Mouse (Mus musculus): ENCODE measurements around the gene Hoxa10. TPM values are rescaled to one million over a fixed set of nuclear protein-coding genes. Genes with fewer than 3 reads are reported as not detected.

Gene Hoxa10
- polyA plus RNA-seq (2015; fragmentation: Nextera tagmentation; extraction: Ambion mirVana): 0.07 and 0.08 TPM in 2 replicates

DNA sequence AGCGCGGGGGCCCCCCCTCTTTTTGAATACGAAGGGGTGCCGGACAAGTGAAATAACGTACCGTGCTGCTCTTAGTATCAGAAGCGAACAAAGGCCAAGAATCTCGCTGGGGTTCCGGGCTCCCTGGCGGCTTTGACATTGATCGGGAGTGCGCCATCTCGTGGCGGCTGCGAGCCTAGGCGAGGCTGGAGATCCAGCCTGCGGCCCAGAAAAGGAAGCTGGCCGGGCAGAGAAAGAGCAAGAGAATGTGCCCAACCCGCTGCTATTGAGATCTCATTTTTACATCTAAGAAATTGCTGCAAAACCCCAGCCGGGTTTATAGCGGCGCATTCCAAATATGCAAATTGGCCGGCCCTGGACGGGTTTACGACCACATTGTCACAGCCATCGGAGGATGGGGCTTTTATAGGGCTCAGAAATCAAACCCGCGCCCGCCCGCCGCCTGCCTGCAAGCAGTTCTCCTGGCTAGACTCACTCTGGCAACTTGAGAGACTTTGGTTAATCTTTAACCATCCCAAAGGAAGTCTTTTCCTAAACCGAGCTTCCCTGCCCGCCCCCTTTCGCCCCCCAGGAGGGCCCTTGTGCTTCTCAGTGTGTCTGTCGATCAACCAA lies at the start of gene Hoxa10:
TSS of gene Hoxa10 (minus strand) at position 466 of the 612 bp plus-strand sequence.
- no peaks in the 10 kb centered on the region for H3K36me3 ChIP-seq (replicated peaks)
- H3K9ac ChIP-seq: no peak within 1 kb of the TSS
- H3K4me1 ChIP-seq (replicated peaks): no peaks in the 10 kb centered on the region
- H3K9me3 ChIP-seq (replicated peaks): no peaks in the 10 kb centered on the region
- no peak within 1 kb of the TSS for H3K4me3 ChIP-seq (replicated peaks)
- ATAC-seq (ENCODE audit: insufficient read depth): no peak
- 1% methylated on average over 35 of the region's 35 CpGs for WGBS (ENCODE audit: insufficient replicate concordance)
- peak within 1 kb of the TSS; percentile 23; the same call in 1 of the 2 replicates for H3K4me2 ChIP-seq
- H3K27me3 ChIP-seq: peaks cover 100% of the 10 kb centered on the region
- no peak within 1 kb of the TSS for H3K27ac ChIP-seq (replicated peaks)

DNA sequence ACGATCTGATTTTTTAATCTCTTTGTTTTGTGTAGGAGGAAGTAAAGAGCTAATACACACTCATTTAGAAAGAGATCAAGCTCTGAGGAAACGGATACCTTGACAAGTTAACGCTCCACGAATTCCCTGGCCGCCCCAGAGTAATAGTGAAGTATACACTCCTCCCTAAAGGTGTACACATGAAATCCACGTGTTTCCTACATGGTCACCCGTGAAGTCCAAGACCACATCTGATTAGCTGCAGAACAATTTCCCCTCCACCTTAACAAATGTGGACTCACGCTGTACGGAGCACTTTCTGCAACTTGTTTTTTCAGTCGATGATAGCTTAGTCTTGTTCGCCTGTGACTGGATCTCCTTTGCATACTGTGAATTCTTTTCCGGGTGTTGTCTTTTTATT lies 49.5 kb upstream of the Hoxa10 start:
- Histone ChIP-seq H3K27ac (replicated peaks) (no peak overlapping the region), H3K36me3 (replicated peaks) (no peaks in the 10 kb centered on the region), H3K4me1 (replicated peaks) (no peaks in the 10 kb centered on the region), H3K4me2 (no peak overlapping the region), H3K4me3 (replicated peaks) (no peak overlapping the region), H3K9ac (no peak overlapping the region), H3K27me3 (peaks cover 70% of the 10 kb centered on the region), H3K9me3 (replicated peaks) (no peaks in the 10 kb centered on the region)
- no peak for ATAC-seq (ENCODE audit: insufficient read depth)
- 13% methylated on average over 12 of the region's 12 CpGs for WGBS (ENCODE audit: insufficient replicate concordance)

DNA sequence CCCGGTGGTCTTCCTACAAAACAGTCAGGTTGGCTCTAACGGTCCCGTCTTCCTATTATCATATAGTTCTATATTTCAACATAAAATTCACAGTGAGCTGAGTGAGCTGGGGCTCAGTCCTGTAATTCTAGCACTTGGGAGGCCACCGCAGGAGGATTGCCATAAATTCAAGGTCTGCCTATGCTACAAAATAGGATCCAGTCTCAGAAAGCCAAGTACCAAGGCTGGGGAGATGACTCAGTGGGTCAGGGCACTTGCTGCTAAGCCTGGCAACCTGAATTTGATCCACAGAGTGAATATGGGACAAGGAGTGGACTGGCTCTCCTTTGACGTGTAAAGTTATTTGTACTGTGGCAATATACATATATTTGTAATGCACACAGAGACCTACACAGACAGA lies 43.2 kb upstream of the Hoxa10 start:
- H3K4me2 ChIP-seq: no peak overlapping the region
- WGBS (ENCODE audit: insufficient replicate concordance): 71% methylated on average over 5 of the region's 5 CpGs
- no peak overlapping the region for H3K4me3 ChIP-seq (replicated peaks)
- H3K27me3 ChIP-seq: peaks cover 31% of the 10 kb centered on the region
- H3K4me1 ChIP-seq (replicated peaks): no peaks in the 10 kb centered on the region
- no peak overlapping the region for H3K9ac ChIP-seq
- H3K27ac ChIP-seq (replicated peaks): no peak overlapping the region
- H3K36me3 ChIP-seq (replicated peaks): no peaks in the 10 kb centered on the region
- no peaks in the 10 kb centered on the region for H3K9me3 ChIP-seq (replicated peaks)
- no peak for ATAC-seq (ENCODE audit: insufficient read depth)

DNA sequence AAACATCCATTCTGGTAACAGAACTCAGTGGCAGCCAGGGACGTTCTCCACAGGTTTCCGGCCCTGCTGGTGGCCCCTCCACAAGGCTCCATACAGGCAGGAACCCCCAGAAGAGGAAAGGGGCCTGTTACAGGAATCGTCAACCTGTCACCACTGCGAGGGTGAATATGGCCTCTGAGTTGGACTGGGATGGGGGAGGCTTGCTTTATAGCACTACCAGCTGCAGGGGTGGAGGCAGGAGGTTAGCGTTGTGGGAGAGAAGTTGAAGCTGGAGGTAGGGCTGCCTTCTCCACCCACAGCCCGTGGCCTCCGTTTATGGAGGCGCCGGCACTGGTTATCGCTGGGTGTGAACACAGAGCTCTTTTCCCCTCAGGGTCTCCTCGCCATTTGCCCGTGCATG lies 40.4 kb upstream of the Hoxa10 start:
- no peak overlapping the region for H3K9ac ChIP-seq
- no peaks in the 10 kb centered on the region for H3K9me3 ChIP-seq (replicated peaks)
- H3K4me1 ChIP-seq (replicated peaks): no peaks in the 10 kb centered on the region
- H3K4me3 ChIP-seq (replicated peaks): no peak overlapping the region
- no peaks in the 10 kb centered on the region for H3K36me3 ChIP-seq (replicated peaks)
- no peak for ATAC-seq (ENCODE audit: insufficient read depth)
- H3K27ac ChIP-seq (replicated peaks): no peak overlapping the region
- peaks cover 39% of the 10 kb centered on the region for H3K27me3 ChIP-seq
- 36% methylated on average over 12 of the region's 12 CpGs for WGBS (ENCODE audit: insufficient replicate concordance)
- H3K4me2 ChIP-seq: no peak overlapping the region

DNA sequence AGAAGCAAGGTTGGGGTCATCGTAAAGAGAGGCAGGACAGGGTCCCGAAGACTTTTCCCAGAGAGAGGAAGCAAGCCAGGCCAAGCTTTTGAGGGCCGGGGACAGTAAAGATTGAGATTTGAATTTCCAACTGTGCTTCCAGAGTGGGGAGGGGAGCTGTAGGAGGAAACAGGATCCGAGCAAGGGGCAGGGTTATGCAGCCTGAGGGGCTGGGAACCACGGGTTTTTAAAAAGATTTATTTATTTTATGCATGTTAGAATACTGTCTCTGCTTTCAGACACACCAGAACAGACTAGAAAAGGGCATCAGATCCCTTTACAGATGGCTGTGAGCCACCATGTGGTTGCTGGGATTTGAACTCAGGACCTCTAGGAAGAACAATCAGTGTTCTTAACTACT lies 36.3 kb upstream of the Hoxa10 start:
- Histone ChIP-seq H3K4me1 (replicated peaks) (no peaks in the 10 kb centered on the region), H3K9ac (no peak overlapping the region), H3K9me3 (replicated peaks) (no peaks in the 10 kb centered on the region), H3K27ac (replicated peaks) (no peak overlapping the region), H3K4me3 (replicated peaks) (no peak overlapping the region), H3K27me3 (peaks cover 74% of the 10 kb centered on the region), H3K4me2 (no peak overlapping the region), H3K36me3 (replicated peaks) (no peaks in the 10 kb centered on the region)
- WGBS (ENCODE audit: insufficient replicate concordance): 15% methylated on average over 5 of the region's 5 CpGs
- ATAC-seq (ENCODE audit: insufficient read depth): no peak

DNA sequence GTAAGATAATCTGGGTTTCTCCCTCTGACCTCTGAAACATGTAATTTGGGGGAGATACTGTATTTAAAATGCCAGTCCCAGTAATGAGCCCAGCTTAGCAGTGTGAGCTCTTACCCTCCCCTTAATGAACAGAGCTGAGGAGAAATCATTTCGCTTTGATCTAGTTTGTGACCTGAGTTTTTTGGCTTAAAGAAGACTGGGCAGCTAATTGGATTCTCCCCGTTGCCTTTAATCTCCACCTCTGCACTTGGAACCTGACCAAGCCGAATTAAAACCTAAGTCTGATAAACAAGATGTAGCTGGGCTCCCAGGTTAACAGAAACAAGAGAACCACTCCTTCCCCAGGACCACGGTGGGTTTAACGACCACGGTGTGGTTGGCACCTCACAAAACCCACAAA lies 35.7 kb upstream of the Hoxa10 start:
- no peaks in the 10 kb centered on the region for H3K36me3 ChIP-seq (replicated peaks)
- no peak for ATAC-seq (ENCODE audit: insufficient read depth)
- WGBS (ENCODE audit: insufficient replicate concordance): 7% methylated on average over 6 of the region's 6 CpGs
- H3K9ac ChIP-seq: no peak overlapping the region
- H3K9me3 ChIP-seq (replicated peaks): no peaks in the 10 kb centered on the region
- no peak overlapping the region for H3K4me3 ChIP-seq (replicated peaks)
- H3K4me1 ChIP-seq (replicated peaks): no peaks in the 10 kb centered on the region
- H3K27me3 ChIP-seq: peaks cover 78% of the 10 kb centered on the region
- H3K4me2 ChIP-seq: no peak overlapping the region
- no peak overlapping the region for H3K27ac ChIP-seq (replicated peaks)

DNA sequence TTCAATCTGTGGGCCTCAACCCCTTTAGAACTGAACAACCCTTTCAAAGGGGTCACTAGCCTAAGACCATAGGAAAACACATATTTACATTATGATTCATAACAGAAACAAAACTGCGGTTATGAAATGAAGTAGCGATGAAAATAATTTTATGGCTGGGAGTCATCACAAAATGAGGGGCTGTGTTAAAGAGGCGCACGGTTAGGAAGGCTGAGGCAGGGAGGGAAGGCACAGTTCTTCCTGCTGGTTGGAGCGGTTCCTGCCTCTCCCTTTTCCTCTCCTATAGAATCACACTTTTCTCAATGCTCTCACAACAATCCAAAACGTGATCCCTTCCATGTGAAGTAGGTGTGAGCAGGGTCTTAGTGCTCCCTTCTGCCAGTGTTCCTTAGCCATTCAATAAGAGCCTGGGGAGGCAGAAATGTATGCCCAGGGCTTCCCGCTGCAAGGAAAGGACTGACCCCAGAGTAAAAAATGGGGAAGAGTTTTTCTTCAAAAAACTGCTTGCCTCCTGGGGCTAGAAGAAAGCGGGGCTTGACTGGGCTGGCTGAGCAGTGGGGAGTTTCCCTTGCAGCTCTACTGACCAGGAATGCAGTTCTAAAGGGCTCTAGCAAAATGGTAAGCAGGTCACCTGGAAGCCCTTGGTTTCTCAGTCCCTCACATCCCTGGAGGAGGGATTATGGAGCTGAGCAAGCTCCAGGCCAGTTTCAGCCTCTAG lies 35.1 kb upstream of the Hoxa10 start:
- 19% methylated on average over 8 of the region's 8 CpGs for WGBS (ENCODE audit: insufficient replicate concordance)
- Histone ChIP-seq H3K4me2 (no peak overlapping the region), H3K27me3 (peaks cover 78% of the 10 kb centered on the region), H3K27ac (replicated peaks) (no peak overlapping the region), H3K4me3 (replicated peaks) (no peak overlapping the region), H3K9ac (no peak overlapping the region), H3K9me3 (replicated peaks) (no peaks in the 10 kb centered on the region), H3K36me3 (replicated peaks) (no peaks in the 10 kb centered on the region), H3K4me1 (replicated peaks) (no peaks in the 10 kb centered on the region)
- no peak for ATAC-seq (ENCODE audit: insufficient read depth)

DNA sequence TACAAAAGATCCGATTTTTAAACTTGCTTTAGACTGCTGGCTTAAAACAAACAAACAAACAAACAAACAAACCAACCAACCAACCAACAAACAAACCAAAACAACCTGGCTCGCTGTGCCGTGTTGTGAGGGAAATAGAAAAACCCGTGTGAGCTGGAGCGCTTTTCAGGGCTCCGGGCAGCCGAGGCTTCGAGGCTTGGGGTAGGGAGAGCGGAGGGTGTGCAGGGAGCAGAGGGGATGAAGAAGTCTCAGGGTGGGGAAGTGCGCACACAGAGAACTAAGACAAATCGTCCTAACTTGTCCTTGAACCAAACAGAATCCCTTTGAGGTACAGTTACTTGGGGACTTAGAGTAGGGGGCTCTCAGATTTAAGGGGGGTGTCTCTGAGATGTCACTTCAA lies 33.9 kb upstream of the Hoxa10 start:
- no peak for ATAC-seq (ENCODE audit: insufficient read depth)
- H3K36me3 ChIP-seq (replicated peaks): no peaks in the 10 kb centered on the region
- H3K9ac ChIP-seq: no peak overlapping the region
- WGBS (ENCODE audit: insufficient replicate concordance): 7% methylated on average over 11 of the region's 11 CpGs
- H3K27ac ChIP-seq (replicated peaks): no peak overlapping the region
- no peaks in the 10 kb centered on the region for H3K4me1 ChIP-seq (replicated peaks)
- no peak overlapping the region for H3K4me3 ChIP-seq (replicated peaks)
- no peak overlapping the region for H3K4me2 ChIP-seq
- H3K9me3 ChIP-seq (replicated peaks): no peaks in the 10 kb centered on the region
- H3K27me3 ChIP-seq: peaks cover 86% of the 10 kb centered on the region

DNA sequence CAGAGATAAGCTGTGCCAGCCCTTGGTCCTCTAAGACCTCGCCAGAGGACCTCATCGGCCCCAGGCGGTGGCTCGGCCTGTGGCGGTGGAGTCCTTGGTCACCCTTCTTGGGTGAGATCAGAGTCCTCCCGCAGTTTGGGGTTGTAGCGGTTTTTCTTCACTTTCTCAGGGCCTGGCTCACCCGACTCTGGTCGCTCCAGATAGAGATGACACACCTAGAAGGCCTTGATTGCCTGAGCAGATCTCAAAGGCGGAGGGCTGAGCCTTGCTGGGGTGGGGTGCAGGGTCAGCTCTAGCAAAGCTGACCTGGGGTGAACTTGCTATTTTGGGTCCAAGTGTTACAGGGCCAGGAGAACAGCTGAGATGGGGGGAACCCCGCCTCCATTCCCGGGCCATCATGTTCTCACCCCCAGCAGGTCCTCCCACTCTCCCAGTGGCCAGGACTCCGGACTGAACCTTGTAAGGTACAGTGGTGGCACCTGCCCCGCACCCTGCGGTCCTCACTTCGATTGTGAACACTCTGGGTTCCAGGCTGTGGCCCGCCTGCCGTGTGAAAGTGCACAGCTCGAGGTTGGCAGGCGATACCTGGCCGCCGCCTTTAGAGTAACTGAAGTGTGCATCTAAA lies 33.1 kb upstream of the Hoxa10 start:
- ATAC-seq (ENCODE audit: insufficient read depth): no peak
- Histone ChIP-seq H3K4me3 (replicated peaks) (no peak overlapping the region), H3K27ac (replicated peaks) (no peak overlapping the region), H3K4me1 (replicated peaks) (no peaks in the 10 kb centered on the region), H3K4me2 (no peak overlapping the region), H3K9me3 (replicated peaks) (no peaks in the 10 kb centered on the region), H3K27me3 (peaks cover 94% of the 10 kb centered on the region), H3K36me3 (replicated peaks) (no peaks in the 10 kb centered on the region), H3K9ac (no peak overlapping the region)
- WGBS (ENCODE audit: insufficient replicate concordance): 4% methylated on average over 22 of the region's 22 CpGs

DNA sequence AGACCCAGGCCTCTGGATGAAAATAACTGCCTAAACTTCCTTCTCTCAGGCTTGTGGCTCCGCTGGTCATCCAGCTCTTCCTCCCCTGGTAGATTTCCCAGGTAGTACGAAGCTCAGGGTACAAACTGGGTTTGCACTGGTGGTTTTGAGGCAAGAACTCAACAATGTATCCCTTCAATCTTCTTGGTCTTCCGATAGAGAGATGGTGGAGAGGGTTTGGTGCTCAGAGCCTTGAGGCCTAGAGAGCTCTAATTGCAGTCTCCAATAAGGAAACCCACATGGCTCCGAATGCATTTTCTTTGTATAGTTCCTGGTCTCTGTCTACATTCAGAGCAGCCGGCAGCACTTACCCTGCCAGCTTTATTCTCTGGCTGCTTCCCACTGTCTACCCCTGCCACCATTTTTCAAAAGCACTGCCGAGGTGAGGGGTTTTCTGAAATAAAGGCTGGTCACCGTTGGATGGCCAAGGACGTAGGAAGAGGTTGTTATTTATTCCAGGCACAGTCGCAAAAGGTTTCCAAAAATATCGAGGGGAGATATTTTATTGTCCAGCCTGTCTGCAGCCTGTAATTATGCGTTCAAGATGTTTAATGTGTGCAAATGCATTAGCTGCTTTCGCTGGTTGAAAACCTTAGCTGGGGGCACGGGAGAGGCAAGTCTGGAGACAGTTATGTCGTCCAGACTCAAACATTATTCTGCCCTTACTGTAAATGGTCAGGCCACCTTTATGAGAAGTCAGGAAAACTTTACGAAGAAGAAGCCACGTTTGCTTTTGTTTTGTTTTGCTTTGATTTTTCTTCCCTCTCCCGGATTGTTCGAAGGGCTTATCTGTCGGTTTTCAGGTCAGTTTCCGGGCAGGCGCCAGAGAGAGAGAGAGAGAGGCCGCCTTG lies 32.4 kb upstream of the Hoxa10 start:
- Histone ChIP-seq H3K4me3 (replicated peaks) (no peak overlapping the region), H3K4me2 (no peak overlapping the region), H3K4me1 (replicated peaks) (no peaks in the 10 kb centered on the region), H3K27me3 (peaks cover 99% of the 10 kb centered on the region), H3K9me3 (replicated peaks) (no peaks in the 10 kb centered on the region), H3K36me3 (replicated peaks) (no peaks in the 10 kb centered on the region), H3K9ac (no peak overlapping the region), H3K27ac (replicated peaks) (no peak overlapping the region)
- ATAC-seq (ENCODE audit: insufficient read depth): no peak
- WGBS (ENCODE audit: insufficient replicate concordance): 9% methylated on average over 22 of the region's 22 CpGs

Measured in liver, embryonic 15.5 days (tissue).